Mouse (Mus musculus): ENCODE measurements around the gene Ccdc144b.

Gene Ccdc144b

GRCm38 (mm10) chr3:36025732-36026131 is 27.6 kb downstream of the Ccdc144b start:
- DNase-seq = no peak

DNA sequence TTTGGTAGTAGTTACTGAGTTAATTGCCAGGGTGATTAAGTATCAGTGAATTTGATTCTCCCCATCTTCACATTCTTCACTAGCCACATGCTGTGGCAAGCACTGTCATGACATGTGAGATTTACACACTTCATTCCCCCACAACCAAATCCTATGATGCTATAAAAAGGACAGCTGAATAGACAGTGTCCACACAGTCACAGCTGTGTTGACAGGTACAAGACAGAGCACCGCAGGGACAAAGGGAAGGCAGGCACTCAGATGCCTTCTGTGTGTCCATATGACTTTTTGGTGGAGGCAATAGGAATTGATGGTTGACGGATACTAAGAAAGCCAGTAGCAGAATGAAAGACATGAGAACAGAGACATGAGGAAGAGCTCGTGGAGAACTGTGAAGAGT is 42.1 kb downstream of the Ccdc144b start:
- no peak for DNase-seq

GRCm38 (mm10) chr3:36008411-36009154 is 44.8 kb downstream of the Ccdc144b start:
- no peak for DNase-seq

- DNase-seq = no peak
Observed at GRCm38 (mm10) chr3:36004028-36004895, 49.1 kb downstream of the Ccdc144b start.

DNA sequence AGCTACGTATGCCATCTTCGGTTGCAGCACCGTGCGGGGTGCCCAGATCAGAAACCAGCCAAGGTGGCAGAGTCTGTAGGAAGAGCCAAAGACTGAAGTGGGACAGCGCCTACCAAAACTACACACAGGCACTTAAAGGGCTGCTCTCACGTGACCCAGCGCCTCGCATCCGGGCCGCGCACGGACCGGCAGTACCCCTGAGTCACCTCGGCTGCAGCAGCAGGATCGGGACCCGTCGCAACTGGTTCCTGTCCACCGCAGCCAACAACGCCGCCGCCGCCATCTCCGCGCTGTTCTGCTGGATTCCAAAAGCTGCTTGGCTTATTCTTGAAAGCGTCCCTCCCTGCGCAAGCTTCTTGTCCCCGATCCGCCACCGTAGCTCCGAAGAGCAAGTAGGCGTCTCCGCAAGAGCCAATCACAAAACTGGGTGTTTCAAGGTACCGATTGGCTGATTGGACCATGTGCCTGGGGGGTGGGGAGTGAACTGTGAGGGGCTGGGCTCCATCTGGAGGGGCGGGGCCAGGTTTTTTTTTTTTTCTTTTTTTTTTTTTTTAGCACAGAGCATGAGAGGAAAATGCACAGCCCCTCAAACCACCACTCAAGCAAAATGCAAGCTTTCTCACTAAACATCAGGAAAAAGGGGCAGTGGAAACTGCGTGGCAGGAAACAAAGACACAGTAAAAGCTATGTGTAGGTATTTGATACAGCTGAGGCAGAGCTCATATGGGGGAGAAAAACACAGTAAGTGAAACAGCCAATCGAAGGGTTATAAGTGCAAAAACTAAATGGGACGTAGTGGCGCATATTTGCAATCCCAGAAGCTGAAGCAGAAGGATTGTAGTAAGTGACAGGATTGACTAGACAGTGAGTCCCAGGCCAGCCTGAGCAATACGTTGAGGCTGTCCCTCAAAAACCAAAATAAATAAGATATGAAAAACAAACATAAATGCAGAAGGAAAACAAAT is 52.8 kb downstream of the Ccdc144b start, which contains the start of gene Mccc1:
Mccc1 (minus strand) TSS at position 404 of the 965 bp plus-strand sequence.
- peak; percentile 96 for DNase-seq

- DNase-seq = no peak
Observed at GRCm38 (mm10) chr3:35994552-35995531, 58.5 kb downstream of the Ccdc144b start.

- DNase-seq = no peak
Observed at GRCm38 (mm10) chr3:35990715-35991114, 62.6 kb downstream of the Ccdc144b start.

DNA sequence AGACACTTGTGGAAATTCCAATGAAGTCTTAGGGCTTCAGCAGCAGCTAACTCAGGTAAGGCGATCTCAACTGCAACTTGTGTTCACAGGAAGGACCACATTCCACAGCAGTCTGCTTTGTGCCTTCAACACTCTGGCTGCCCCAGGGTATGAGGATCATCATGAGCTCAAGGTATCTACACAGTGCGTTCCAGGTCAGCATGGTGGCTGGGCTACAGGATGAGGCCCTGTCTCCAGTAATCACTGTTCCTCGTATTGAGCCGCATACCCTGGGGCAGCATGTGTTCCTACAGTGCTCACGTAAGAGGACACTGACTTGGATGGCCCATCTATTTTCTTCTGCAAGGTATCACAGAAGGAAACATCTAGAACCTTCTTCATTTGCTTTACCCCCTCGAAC is 65.3 kb downstream of the Ccdc144b start:
- DNase-seq = no peak

GRCm38 (mm10) chr3:35986266-35986665 is 67.1 kb downstream of the Ccdc144b start:
- DNase-seq = no peak

DNA sequence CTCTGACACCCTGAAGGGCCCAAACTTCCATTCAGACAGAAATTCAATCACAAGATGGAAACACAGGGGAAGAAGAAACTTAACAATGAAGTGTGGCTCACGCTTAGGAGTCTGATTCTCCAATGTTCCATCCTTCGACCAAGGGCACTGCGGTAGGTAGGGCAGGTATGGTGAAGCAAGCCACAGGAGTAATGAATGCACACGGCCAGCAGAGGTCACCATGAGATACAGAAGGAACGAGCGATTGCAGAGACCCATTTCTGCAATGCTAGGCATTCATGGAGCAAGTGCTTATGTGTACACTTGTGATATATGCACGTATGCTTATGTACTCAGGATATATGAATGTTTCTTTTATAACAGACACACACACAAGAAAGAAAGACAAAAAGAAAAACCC is 79.8 kb downstream of the Ccdc144b start:
- peak; percentile 47 for DNase-seq

- peak; percentile 33 for DNase-seq
Observed at GRCm38 (mm10) chr3:35972985-35973384, 80.4 kb downstream of the Ccdc144b start.

GRCm38 (mm10) chr3:35971149-35971548 is 82.2 kb downstream of the Ccdc144b start:
- DNase-seq = no peak

- no peak for DNase-seq
Observed at GRCm38 (mm10) chr3:35970441-35970840, 82.9 kb downstream of the Ccdc144b start.

- no peak for DNase-seq
Observed at GRCm38 (mm10) chr3:35967366-35967921, 85.9 kb downstream of the Ccdc144b start.

GRCm38 (mm10) chr3:35966493-35966892 is 86.9 kb downstream of the Ccdc144b start:
- no peak for DNase-seq

- no peak for DNase-seq
Observed at GRCm38 (mm10) chr3:35964928-35965327, 88.4 kb downstream of the Ccdc144b start.

GRCm38 (mm10) chr3:35963921-35964320 is 89.4 kb downstream of the Ccdc144b start:
- DNase-seq = no peak

DNA sequence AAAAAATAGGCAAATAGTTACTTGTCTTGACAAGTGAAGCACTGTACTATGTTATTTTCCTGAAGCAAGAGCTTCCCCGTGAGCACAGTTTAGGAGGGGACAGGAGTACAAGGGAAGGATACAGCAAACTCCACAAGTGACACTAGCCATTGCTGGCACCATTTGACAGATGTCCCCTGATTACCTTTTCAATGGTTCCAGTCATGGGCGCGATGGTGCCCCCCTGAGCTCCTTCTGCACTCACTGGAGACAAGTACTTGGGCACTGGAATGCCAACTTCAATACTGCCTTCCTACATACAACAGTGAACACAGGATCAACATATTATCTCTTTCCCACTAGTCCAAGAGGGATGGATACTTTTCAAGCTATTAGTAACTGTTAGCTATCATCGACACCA is 89.9 kb downstream of the Ccdc144b start:
- DNase-seq = no peak

GRCm38 (mm10) chr3:35962967-35963366 is 90.4 kb downstream of the Ccdc144b start:
- DNase-seq = no peak
